In the genomic region with DNA sequence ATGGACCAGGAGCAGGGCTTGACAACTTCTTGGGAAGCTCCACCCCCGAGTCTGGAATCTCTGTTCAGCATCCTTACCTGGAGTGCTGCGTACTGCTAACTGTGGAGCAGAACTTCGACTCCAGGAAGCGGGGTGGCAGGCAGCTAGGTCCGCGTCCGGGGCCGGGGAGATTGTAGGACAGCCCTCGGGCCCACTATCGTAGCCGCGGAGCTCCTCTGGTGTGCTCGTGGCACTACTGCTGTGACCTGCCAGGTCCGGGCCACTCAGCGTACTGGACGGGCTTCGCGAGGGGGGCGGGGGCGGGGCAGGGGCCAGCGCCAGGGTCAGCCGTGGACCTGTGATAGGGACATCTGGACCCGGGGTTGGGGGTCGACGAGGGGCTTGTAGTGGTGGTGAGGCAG, we compare ENCODE assay signal across 8 mouse cellular contexts. TPM values are rescaled to one million over a fixed set of nuclear protein-coding genes. Genes with fewer than 3 reads are reported as not detected.
DNase-seq lines count a peak whose midpoint lies in the region; ATAC-seq lines count a peak whose summit lies in the region.

No protein-coding gene starts in this region.

- H3K9me3 ChIP-seq in heart, embryonic 15.5 days (replicated peaks), result no peaks in the 10 kb centered on the region
- H3K9me3 ChIP-seq in liver, embryonic 13.5 days (replicated peaks), result no peaks in the 10 kb centered on the region
- H3K9me3 ChIP-seq in neural tube, embryonic 15.5 days (replicated peaks), result 0 out of 2 replicates have a peak, but pooled peaks cover 3% of the 10 kb centered on the region

- DNase-seq in heart, adult 18-20 months, result no peak
- DNase-seq in Muller cell, postnatal 12 days (ENCODE audit: inconsistent ontology term), result peak; percentile 26
- no peak for DNase-seq in liver, embryonic 13.5 days
- no peak for DNase-seq in spleen, postnatal 10 days (ENCODE audit: low spot score in 2 of 2)
- no peak for DNase-seq in retina, postnatal 1 day

- peak overlapping the region; percentile 36 for H3K9ac ChIP-seq in heart, embryonic 15.5 days
- peak overlapping the region; percentile 26; the same call in 1 of the 2 replicates for H3K9ac ChIP-seq in liver, embryonic 13.5 days
- peak overlapping the region; percentile 56 for H3K9ac ChIP-seq in neural tube, embryonic 15.5 days (replicated peaks)

- ATAC-seq in heart, embryonic 15.5 days (replicated peaks; ENCODE audit: insufficient number of reproducible peaks, insufficient read depth, low FRiP score, low read depth), result 0 out of 2 replicates have a peak, but pooled peaks have one; percentile 11
- ATAC-seq in granulocyte monocyte progenitor cell, adult 5-6 weeks (replicated peaks; ENCODE audit: poor library complexity, severe bottlenecking), result 0 out of 2 replicates have a peak, but pooled peaks have one; percentile 10
- ATAC-seq in liver, embryonic 13.5 days (ENCODE audit: low read depth), result peak; percentile 24
- peak; percentile 1 for ATAC-seq in neural tube, embryonic 15.5 days (ENCODE audit: low FRiP score)

- H3K4me2 ChIP-seq in heart, embryonic 15.5 days, result peak overlapping the region; percentile 83
- peak overlapping the region; percentile 67 for H3K4me2 ChIP-seq in liver, embryonic 13.5 days
- H3K4me2 ChIP-seq in neural tube, embryonic 15.5 days, result peak overlapping the region; percentile 96

- under 1% methylated on average over 25 of the region's 25 CpGs for WGBS in heart, embryonic 15.5 days
- 2% methylated on average over 25 of the region's 25 CpGs for WGBS in liver, embryonic 13.5 days (ENCODE audit: insufficient replicate concordance)
- WGBS in neural tube, embryonic 15.5 days, result 1% methylated on average over 25 of the region's 25 CpGs

- H3K4me3 ChIP-seq in heart, embryonic 15.5 days, result peak overlapping the region; percentile 47
- H3K4me3 ChIP-seq in liver, embryonic 13.5 days (replicated peaks), result peak overlapping the region; percentile 50
- H3K4me3 ChIP-seq in neural tube, embryonic 15.5 days (replicated peaks), result peak overlapping the region; percentile 75

- 0 out of 2 replicates have a peak, but pooled peaks cover 3% of the 10 kb centered on the region for H3K36me3 ChIP-seq in heart, embryonic 15.5 days
- no peaks in the 10 kb centered on the region for H3K36me3 ChIP-seq in liver, embryonic 13.5 days
- H3K36me3 ChIP-seq in neural tube, embryonic 15.5 days, result peaks cover 19% of the 10 kb centered on the region

- H3K4me1 ChIP-seq in heart, embryonic 15.5 days (replicated peaks), result peaks cover 35% of the 10 kb centered on the region
- H3K4me1 ChIP-seq in liver, embryonic 13.5 days (replicated peaks), result peaks cover 25% of the 10 kb centered on the region
- peaks cover 63% of the 10 kb centered on the region for H3K4me1 ChIP-seq in neural tube, embryonic 15.5 days

- peaks cover 47% of the 10 kb centered on the region for H3K27me3 ChIP-seq in heart, embryonic 15.5 days
- peaks cover 78% of the 10 kb centered on the region for H3K27me3 ChIP-seq in liver, embryonic 13.5 days
- H3K27me3 ChIP-seq in neural tube, embryonic 15.5 days (replicated peaks), result no peaks in the 10 kb centered on the region

- no peak overlapping the region for H3K27ac ChIP-seq in heart, embryonic 15.5 days
- H3K27ac ChIP-seq in liver, embryonic 13.5 days, result no peak overlapping the region
- peak overlapping the region; percentile 72 for H3K27ac ChIP-seq in neural tube, embryonic 15.5 days (replicated peaks)

RNA-seq across cellular contexts. Expression of gene Prr36, which starts 4.5 kb away (rescaled TPM):
- polyA plus RNA-seq in heart, embryonic 15.5 days (2015; fragmentation: Nextera tagmentation; extraction: Ambion mirVana), result 0.44 and 0.95 TPM in 2 replicates
- total RNA-seq in heart, adult 18-20 months (2021), result under 1 TPM; 0.07 to 0.10 TPM
- 0.68 and 0.80 TPM in 2 replicates for total RNA-seq in granulocyte monocyte progenitor cell, adult 5-6 weeks (2014; fragmentation: Nextera tagmentation)
- total RNA-seq in granulocyte monocyte progenitor cell, adult 5-6 weeks (2017), result under 0.01 TPM in 1 of 2 replicates, not detected in the other
- 0.24 and 0.46 TPM in 2 replicates for polyA plus RNA-seq in liver, embryonic 13.5 days (2015; fragmentation: Nextera tagmentation; extraction: Ambion mirVana)
- 36.2 and 37.5 TPM in 2 replicates for polyA plus RNA-seq in neural tube, embryonic 15.5 days (2015; fragmentation: Nextera tagmentation; extraction: Ambion mirVana)

RNA-seq across cellular contexts. Expression of gene Lrrc8e, which starts 13.8 kb away (rescaled TPM):
- 0.11 and 0.49 TPM in 2 replicates for polyA plus RNA-seq in heart, embryonic 15.5 days (2015; fragmentation: Nextera tagmentation; extraction: Ambion mirVana)
- 1 to 10 TPM in 1 of 2 experiments, under 1 TPM in 1; 0.21 to 1.3 TPM for total RNA-seq in heart, adult 18-20 months (2021)
- not detected in 2 replicates for total RNA-seq in granulocyte monocyte progenitor cell, adult 5-6 weeks (2014; fragmentation: Nextera tagmentation)
- not detected in 2 replicates for total RNA-seq in granulocyte monocyte progenitor cell, adult 5-6 weeks (2017)
- 0.09 and 0.13 TPM in 2 replicates for polyA plus RNA-seq in liver, embryonic 13.5 days (2015; fragmentation: Nextera tagmentation; extraction: Ambion mirVana)
- polyA plus RNA-seq in neural tube, embryonic 15.5 days (2015; fragmentation: Nextera tagmentation; extraction: Ambion mirVana), result 0.57 TPM in 1 of 2 replicates, not detected in the other

RNA-seq across cellular contexts. Expression of gene Map2k7, which starts 25.7 kb away (rescaled TPM):
- polyA plus RNA-seq in heart, embryonic 15.5 days (2015; fragmentation: Nextera tagmentation; extraction: Ambion mirVana), result 21.0 and 24.6 TPM in 2 replicates
- total RNA-seq in heart, adult 18-20 months (2021), result 10 to 100 TPM; 65.1 to 66.5 TPM
- total RNA-seq in granulocyte monocyte progenitor cell, adult 5-6 weeks (2014; fragmentation: Nextera tagmentation), result 29.7 and 44.6 TPM in 2 replicates
- total RNA-seq in granulocyte monocyte progenitor cell, adult 5-6 weeks (2017), result 21.5 and 34.3 TPM in 2 replicates
- polyA plus RNA-seq in liver, embryonic 13.5 days (2015; fragmentation: Nextera tagmentation; extraction: Ambion mirVana), result 10.6 and 11.2 TPM in 2 replicates
- polyA plus RNA-seq in neural tube, embryonic 15.5 days (2015; fragmentation: Nextera tagmentation; extraction: Ambion mirVana), result 26.9 and 30.6 TPM in 2 replicates

RNA-seq across cellular contexts. Expression of gene Gm49320, which starts 25.9 kb away (rescaled TPM):
- polyA plus RNA-seq in heart, embryonic 15.5 days (2015; fragmentation: Nextera tagmentation; extraction: Ambion mirVana), result 0.34 and 0.79 TPM in 2 replicates
- total RNA-seq in heart, adult 18-20 months (2021), result under 1 TPM in 1 of 2 experiments, not detected in 1; 0.31 TPM
- 1.1 TPM in 1 of 2 replicates, not detected in the other for total RNA-seq in granulocyte monocyte progenitor cell, adult 5-6 weeks (2014; fragmentation: Nextera tagmentation)
- total RNA-seq in granulocyte monocyte progenitor cell, adult 5-6 weeks (2017), result 0.52 TPM in 1 of 2 replicates, not detected in the other
- 0.19 and 0.23 TPM in 2 replicates for polyA plus RNA-seq in liver, embryonic 13.5 days (2015; fragmentation: Nextera tagmentation; extraction: Ambion mirVana)
- polyA plus RNA-seq in neural tube, embryonic 15.5 days (2015; fragmentation: Nextera tagmentation; extraction: Ambion mirVana), result 1.1 and 1.3 TPM in 2 replicates

RNA-seq across cellular contexts. Expression of gene Tgfbr3l, which starts 35.2 kb away (rescaled TPM):
- polyA plus RNA-seq in heart, embryonic 15.5 days (2015; fragmentation: Nextera tagmentation; extraction: Ambion mirVana), result 3.0 and 3.3 TPM in 2 replicates
- total RNA-seq in heart, adult 18-20 months (2021), result 1 to 10 TPM; 1.7 TPM
- 13.1 and 17.0 TPM in 2 replicates for total RNA-seq in granulocyte monocyte progenitor cell, adult 5-6 weeks (2014; fragmentation: Nextera tagmentation)
- total RNA-seq in granulocyte monocyte progenitor cell, adult 5-6 weeks (2017), result 2.4 and 2.8 TPM in 2 replicates
- polyA plus RNA-seq in liver, embryonic 13.5 days (2015; fragmentation: Nextera tagmentation; extraction: Ambion mirVana), result 0.61 and 0.66 TPM in 2 replicates
- 3.2 and 3.4 TPM in 2 replicates for polyA plus RNA-seq in neural tube, embryonic 15.5 days (2015; fragmentation: Nextera tagmentation; extraction: Ambion mirVana)

Comparison
In these comparisons a context has a peak if more than half of its experiments do, and no peak if none do; other contexts are left out.
1. RNA of gene Prr36, which starts 4.5 kb away (polyA plus RNA-seq): 36.2 to 37.5 TPM in neural tube, embryonic 15.5 days; 0.44 to 0.95 TPM in heart, embryonic 15.5 days and 0.24 to 0.46 TPM in liver, embryonic 13.5 days; every median in the first group is over 10 times any median in the second.
2. Peak in every context shown above with its lines, with median percentiles within 50 percentile points of each other: ATAC-seq, H3K4me2 ChIP-seq, H3K4me3 ChIP-seq and H3K9ac ChIP-seq.